Mouse (Mus musculus) frontal cortex, postnatal 14 days (tissue): ENCODE results near the gene Zkscan16.
A peak's percentile ranks its signal among the peaks of the same experiment; 100 is the strongest.

Source experiments
- DNase-seq, 2 experiments: peaks; one replicate each; pipeline ENCODE4 v3.0.0; 2022; ENCODE audit warnings: low spot score in 2 of 2

Gene Zkscan16

GRCm38 (mm10) chr4:58941638-58942037, 1.8 kb upstream of the Zkscan16 start:
- no peak for DNase-seq

GRCm38 (mm10) chr4:58942942-58943341, 486 bp upstream of the Zkscan16 start:
- DNase-seq, result no peak

GRCm38 (mm10) chr4:58944206-58944553, 752 bp downstream of the Zkscan16 start:
- DNase-seq, result no peak

GRCm38 (mm10) chr4:58944695-58945094, 1.3 kb downstream of the Zkscan16 start:
- no peak for DNase-seq

GRCm38 (mm10) chr4:58948391-58948790, 5.0 kb downstream of the Zkscan16 start:
- DNase-seq, result no peak

- DNase-seq, result no peak
These were observed 9.2 kb downstream of the Zkscan16 start for GRCm38 (mm10) chr4:58952630-58953029.

GRCm38 (mm10) chr4:58961719-58962118, 18.3 kb downstream of the Zkscan16 start:
- DNase-seq, result no peak

- DNase-seq, result no peak
These were observed 19.8 kb downstream of the Zkscan16 start for GRCm38 (mm10) chr4:58963271-58963670.

- DNase-seq, result no peak
These were observed 21.7 kb downstream of the Zkscan16 start for GRCm38 (mm10) chr4:58965136-58965535.

- DNase-seq, result no peak
These were observed 27.2 kb downstream of the Zkscan16 start for GRCm38 (mm10) chr4:58970678-58971077.

- DNase-seq, result no peak
These were observed 32.3 kb downstream of the Zkscan16 start for GRCm38 (mm10) chr4:58975711-58976110.

- DNase-seq, result no peak
These were observed 38.0 kb downstream of the Zkscan16 start for GRCm38 (mm10) chr4:58981421-58981820.

GRCm38 (mm10) chr4:58982806-58983205, 39.4 kb downstream of the Zkscan16 start:
- no peak for DNase-seq

- DNase-seq, result peak; percentile 37 to 70
These were observed 41.8 kb downstream of the Zkscan16 start for GRCm38 (mm10) chr4:58985157-58985648.

- peak; percentile 49 to 68 for DNase-seq
These were observed 43.2 kb downstream of the Zkscan16 start, which contains the start of gene Ptgr1 for GRCm38 (mm10) chr4:58986540-58987190. Gene Ptgr1, minus strand, starts transcription at chr4:58987119.

- DNase-seq, result no peak
These were observed 46.0 kb downstream of the Zkscan16 start for GRCm38 (mm10) chr4:58989303-58989898.

GRCm38 (mm10) chr4:58990609-58991434, 47.4 kb downstream of the Zkscan16 start:
- no peak for DNase-seq

- no peak for DNase-seq
These were observed 48.8 kb downstream of the Zkscan16 start for GRCm38 (mm10) chr4:58992195-58992594.

GRCm38 (mm10) chr4:58994762-58995161, 51.3 kb downstream of the Zkscan16 start, which contains the start of gene Dnajc25:
Gene Dnajc25, plus strand, starts transcription at chr4:58995062.
- DNase-seq, result no peak

GRCm38 (mm10) chr4:58995251-58995693, 51.8 kb downstream of the Zkscan16 start:
- no peak for DNase-seq

- DNase-seq, result no peak
These were observed 53.7 kb downstream of the Zkscan16 start for GRCm38 (mm10) chr4:58997081-58997480.

- no peak for DNase-seq
These were observed 55.3 kb downstream of the Zkscan16 start for GRCm38 (mm10) chr4:58998688-58999087.
